Mouse (Mus musculus): Measurements from ENCODE around the gene Ccni.

DNA sequence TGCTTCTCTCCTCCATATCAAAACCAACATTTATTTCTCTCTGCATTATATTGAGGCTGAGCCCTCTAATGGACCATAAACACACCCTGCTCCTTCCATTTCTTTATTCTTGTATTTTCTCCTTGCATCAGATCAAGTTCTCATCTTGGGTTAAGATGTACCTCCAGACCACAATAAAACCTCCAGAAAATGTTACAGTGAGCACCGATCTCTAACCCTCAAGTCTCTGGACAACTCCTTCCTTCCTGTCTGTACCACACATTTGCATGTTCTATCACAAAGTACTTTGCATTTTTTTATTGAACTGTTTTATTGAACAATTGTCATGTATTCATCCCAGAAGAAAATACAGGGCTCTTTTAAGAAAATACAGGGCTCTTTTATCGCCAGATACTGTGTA is 23.2 kb upstream of the Ccni start:
- TF ChIP-seq TAL1 (IDR thresholded peaks at IDR 0.05; ENCODE audit: low read length) (no peak), GATA1 (IDR thresholded peaks at IDR 0.05; ENCODE audit: low read length) (no peak)
